Mouse (Mus musculus) neural tube, embryonic 11.5 days (tissue): Measurements from ENCODE around the gene Sell. TPM values are rescaled to one million over a fixed set of nuclear protein-coding genes. Genes with fewer than 3 reads are reported as not detected.
"Not testable (repeated sequence)": the region's sequence is repeated elsewhere in the genome, so short reads cannot be mapped to it uniquely, and the experiment has no call there.

Experiments used
- ATAC-seq: fragments of 200-750 bp; cut with Nextera tagmentation; 2 replicates; pipeline ENCODE4 v1.8.0; 2017; ENCODE audit warnings: moderate number of reproducible peaks, mild to moderate bottlenecking, moderate TSS enrichment, moderate library complexity; ENCODE audit not compliant: insufficient read depth, low FRiP score, low TSS enrichment
- DNase-seq: peaks from one replicate; pipeline ENCODE4 v3.0.0-alpha.2; 2015; ENCODE audit warnings: low spot score
- H3K27ac ChIP-seq: fragments of 300-500 bp; sonication (generic); 2 replicates; pipeline ENCODE4 v1.5.1; 2014; ENCODE audit warnings: low read depth, mild to moderate bottlenecking, low read length
- H3K27me3 ChIP-seq: fragments of 300-500 bp; sonication (generic); 2 replicates; pipeline ENCODE4 v1.6.1; 2014; ENCODE audit warnings: mild to moderate bottlenecking, low read length, mixed read lengths; ENCODE audit not compliant: control insufficient read depth, insufficient read depth
- H3K36me3 ChIP-seq: fragments of 300-500 bp; sonication (generic); 2 replicates; pipeline ENCODE4 v1.6.1; 2014; ENCODE audit warnings: mild to moderate bottlenecking, low read length, moderate library complexity, mixed read lengths; ENCODE audit not compliant: control insufficient read depth, insufficient read depth
- H3K4me1 ChIP-seq: fragments of 300-500 bp; sonication (generic); 2 replicates; pipeline ENCODE4 v1.6.1; 2014; ENCODE audit warnings: low read length, mixed read lengths; ENCODE audit not compliant: control insufficient read depth, insufficient read depth
- H3K4me2 ChIP-seq: fragments of 300-500 bp; sonication (generic); 2 replicates; pipeline ENCODE4 v1.6.1; 2014; ENCODE audit warnings: low read depth, mild to moderate bottlenecking, moderate library complexity
- H3K4me3 ChIP-seq: fragments of 300-500 bp; sonication (generic); 2 replicates; pipeline ENCODE4 v1.5.1; 2014; ENCODE audit warnings: low read depth, low read length
- H3K9ac ChIP-seq: fragments of 300-500 bp; sonication (generic); 2 replicates; pipeline ENCODE4 v1.6.1; 2014; ENCODE audit warnings: mild to moderate bottlenecking, low read length
- H3K9me3 ChIP-seq: fragments of 300-500 bp; sonication (generic); 2 replicates; pipeline ENCODE4 v1.6.1; 2016; ENCODE audit warnings: low read length; ENCODE audit not compliant: control insufficient read depth
- WGBS: fragments of 180-500 bp; shearing (Covaris S2); extraction: QIAGEN DNeasy Blood & Tissue Kit; methylation state at CpG from one replicate; pipeline ENCODE4 v1.1.7; 2014; 5-methylcytosine and 5-hydroxymethylcytosine counted together
- polyA plus RNA-seq: library from polyadenylated mRNA; unstranded; fragments of >200 nt; fragmentation: Nextera tagmentation; extraction: Ambion mirVana; gene quantifications from 2 replicates; pipeline ENCODE4 v1.2.1, GENCODE M21; 2014

The Sell gene
- not detected in 2 replicates for polyA plus RNA-seq

DNA sequence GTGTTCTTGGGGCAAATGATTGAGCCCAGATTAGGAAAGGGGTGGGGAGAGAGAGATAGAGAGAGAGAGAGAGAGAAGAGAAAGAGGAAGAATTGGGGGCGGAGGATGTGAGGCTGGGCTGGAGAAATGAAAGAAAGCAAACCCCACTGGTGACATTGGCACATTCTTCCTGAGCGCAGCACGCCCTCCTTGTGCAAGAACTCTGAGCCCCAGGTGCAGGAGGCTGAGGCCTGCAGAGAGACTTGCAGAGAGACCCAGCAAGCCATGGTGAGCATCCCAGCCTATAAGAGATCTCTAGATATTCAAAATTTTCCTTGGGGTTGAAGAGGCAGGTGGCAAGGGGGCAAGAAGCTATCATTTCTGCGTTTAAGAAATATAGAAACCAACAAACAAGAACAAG is at the start of gene Sell:
TSS of gene Sell (plus strand) at position 58 of the 400 bp plus-strand sequence.
- no peak for DNase-seq
- H3K27ac ChIP-seq = no peak within 1 kb of the TSS
- H3K9ac ChIP-seq = no peak within 1 kb of the TSS
- H3K9me3 ChIP-seq = no peaks in the 10 kb centered on the region
- no peaks in the 10 kb centered on the region for H3K4me1 ChIP-seq
- 87% methylated on average over 4 of the region's 4 CpGs for whole genome bisulfite sequencing
- no peak for ATAC-seq
- no peaks in the 10 kb centered on the region for H3K27me3 ChIP-seq
- H3K4me2 ChIP-seq = no peak within 1 kb of the TSS
- no peaks in the 10 kb centered on the region for H3K36me3 ChIP-seq
- H3K4me3 ChIP-seq = no peak within 1 kb of the TSS

DNA sequence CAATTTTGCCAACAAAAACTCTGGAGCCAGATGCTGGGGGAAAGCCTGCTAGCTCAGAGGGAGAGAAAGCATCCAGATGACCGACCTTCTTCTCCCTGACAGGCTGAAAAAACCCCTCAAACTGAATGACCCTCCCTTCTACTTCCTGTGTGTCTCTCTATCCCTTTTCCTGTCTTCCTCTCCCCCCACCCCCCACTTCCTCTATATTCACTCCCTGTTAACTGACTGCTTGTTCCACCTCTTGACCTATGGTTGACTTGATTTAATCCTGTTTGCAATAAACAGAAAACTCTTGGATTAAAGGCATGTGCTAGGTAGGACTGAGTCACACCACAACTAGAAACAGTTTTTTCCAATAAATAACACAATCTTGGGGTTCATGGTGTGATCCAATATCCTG is 47.2 kb upstream of the Sell start:
- Histone ChIP-seq H3K9me3 (no peaks in the 10 kb centered on the region), H3K27ac (no peak overlapping the region), H3K4me2 (no peak overlapping the region), H3K4me1 (no peaks in the 10 kb centered on the region), H3K36me3 (no peaks in the 10 kb centered on the region), H3K9ac (no peak overlapping the region), H3K27me3 (no peaks in the 10 kb centered on the region), H3K4me3 (no peak overlapping the region)
- ATAC-seq (no peak), DNase-seq (no peak)
- 91% methylated on average over 1 of the region's 1 CpGs for WGBS

DNA sequence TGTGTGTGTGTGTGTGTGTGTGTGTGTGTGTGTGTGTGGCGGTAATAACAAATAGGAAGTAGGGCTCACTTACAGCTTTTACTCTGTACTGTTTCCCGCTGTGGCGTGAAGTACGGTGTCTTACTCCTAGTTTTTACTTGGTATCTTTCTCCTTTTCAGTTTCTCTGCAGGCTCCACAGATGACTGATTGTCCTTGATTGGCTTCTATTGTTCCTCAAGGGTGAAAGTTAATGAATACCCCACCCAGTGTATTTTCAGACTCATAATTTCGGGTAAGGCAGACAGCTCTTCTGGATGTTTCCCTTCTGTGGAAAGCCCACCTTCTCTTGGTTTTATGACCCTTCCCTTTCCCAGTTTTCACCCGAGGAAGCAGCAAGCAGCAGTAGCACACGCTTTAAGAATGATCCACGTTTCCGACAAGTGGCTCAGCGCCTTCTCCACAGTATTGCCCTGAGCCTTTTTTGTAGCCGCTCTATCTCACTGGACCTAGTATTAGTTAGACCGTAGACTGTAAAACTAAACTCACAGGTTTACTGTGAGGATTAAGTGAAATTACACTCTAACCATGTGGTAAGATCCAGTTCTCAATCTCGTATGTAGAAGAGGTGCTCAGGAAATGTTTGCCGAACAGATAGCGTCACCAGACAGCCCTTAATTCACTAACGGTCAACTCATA is 43.4 kb upstream of the Sell start:
- H3K4me1 ChIP-seq = no peaks in the 10 kb centered on the region
- H3K4me3 ChIP-seq = no peak overlapping the region
- no peaks in the 10 kb centered on the region for H3K9me3 ChIP-seq
- H3K9ac ChIP-seq = no peak overlapping the region
- H3K36me3 ChIP-seq = no peaks in the 10 kb centered on the region
- WGBS = 83% methylated on average over 16 of the region's 16 CpGs
- no peak overlapping the region for H3K4me2 ChIP-seq
- ATAC-seq (no peak), DNase-seq (no peak)
- H3K27me3 ChIP-seq = no peaks in the 10 kb centered on the region
- H3K27ac ChIP-seq = no peak overlapping the region

DNA sequence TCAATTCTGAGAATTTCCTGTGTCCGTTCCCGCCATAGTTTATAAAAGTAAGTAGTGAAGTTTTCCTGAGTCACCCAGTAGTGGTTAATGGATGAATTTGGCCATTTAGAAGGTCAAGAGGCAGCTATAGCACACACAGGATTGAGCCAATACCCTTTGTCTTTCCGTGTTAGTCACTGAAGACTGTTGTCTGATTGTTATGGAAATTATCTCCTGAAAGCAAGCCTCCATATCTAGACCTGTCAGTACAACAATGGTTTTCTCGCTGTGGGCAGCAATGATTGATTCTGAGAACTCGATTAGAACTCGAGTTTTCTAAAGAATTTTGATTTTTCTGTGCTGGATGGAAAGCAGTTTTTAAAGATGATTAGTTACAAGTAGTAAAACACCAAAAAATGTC is 42.0 kb upstream of the Sell start:
- Histone ChIP-seq H3K27me3 (no peaks in the 10 kb centered on the region), H3K4me1 (no peaks in the 10 kb centered on the region), H3K4me3 (no peak overlapping the region), H3K9me3 (no peaks in the 10 kb centered on the region), H3K4me2 (no peak overlapping the region), H3K36me3 (no peaks in the 10 kb centered on the region), H3K9ac (no peak overlapping the region), H3K27ac (no peak overlapping the region)
- WGBS = 33% methylated on average over 6 of the region's 6 CpGs
- DNase-seq (no peak), ATAC-seq (no peak)

DNA sequence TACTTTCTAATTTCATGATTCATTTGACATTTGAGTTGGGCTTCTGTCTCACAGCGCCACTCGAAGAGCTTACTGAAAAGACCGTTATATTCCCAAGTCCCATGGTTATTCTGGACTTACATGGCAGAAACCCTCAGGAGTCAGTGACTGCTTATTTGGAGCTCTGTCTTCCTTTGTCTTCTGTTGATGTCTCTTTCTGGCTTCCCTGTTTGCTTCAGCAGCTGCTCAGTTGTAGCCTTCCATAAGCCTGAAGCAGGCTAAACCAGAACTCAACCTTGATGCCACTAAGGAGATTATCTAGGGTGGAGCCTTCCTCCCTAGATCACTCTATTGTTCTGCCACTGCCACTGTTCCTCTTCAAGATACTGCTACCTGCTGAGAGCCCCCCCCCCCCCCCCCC is 41.0 kb upstream of the Sell start:
- H3K36me3 ChIP-seq, H3K4me2 ChIP-seq, H3K9me3 ChIP-seq, H3K9ac ChIP-seq, H3K27me3 ChIP-seq, ATAC-seq, DNase-seq, H3K27ac ChIP-seq, H3K4me1 ChIP-seq, H3K4me3 ChIP-seq: not testable (repeated sequence)
- WGBS = 91% methylated on average over 3 of the region's 3 CpGs

DNA sequence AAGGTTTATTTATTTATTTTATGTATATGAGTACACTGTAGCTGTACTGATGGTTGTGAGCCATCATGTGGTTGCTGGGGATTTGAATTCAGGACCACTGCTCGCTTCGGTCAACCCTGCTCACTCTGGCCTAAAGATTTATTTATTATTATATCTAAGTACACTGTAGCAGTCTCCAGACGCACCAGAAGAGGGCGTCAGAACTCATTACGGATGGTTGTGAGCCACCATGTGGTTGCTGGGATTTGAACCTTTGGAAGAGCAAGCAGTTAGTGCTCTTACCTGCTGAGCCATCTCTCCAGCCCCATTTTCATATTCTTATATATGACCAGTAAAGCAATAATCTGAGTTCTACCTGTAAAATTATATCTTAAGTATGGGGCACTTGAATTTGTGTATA is 39.7 kb upstream of the Sell start:
- not testable (repeated sequence) for ATAC-seq, H3K4me2 ChIP-seq, H3K9me3 ChIP-seq, H3K36me3 ChIP-seq, H3K27ac ChIP-seq, DNase-seq, H3K4me1 ChIP-seq, H3K4me3 ChIP-seq, H3K27me3 ChIP-seq, H3K9ac ChIP-seq
- WGBS = 77% methylated on average over 5 of the region's 5 CpGs

DNA sequence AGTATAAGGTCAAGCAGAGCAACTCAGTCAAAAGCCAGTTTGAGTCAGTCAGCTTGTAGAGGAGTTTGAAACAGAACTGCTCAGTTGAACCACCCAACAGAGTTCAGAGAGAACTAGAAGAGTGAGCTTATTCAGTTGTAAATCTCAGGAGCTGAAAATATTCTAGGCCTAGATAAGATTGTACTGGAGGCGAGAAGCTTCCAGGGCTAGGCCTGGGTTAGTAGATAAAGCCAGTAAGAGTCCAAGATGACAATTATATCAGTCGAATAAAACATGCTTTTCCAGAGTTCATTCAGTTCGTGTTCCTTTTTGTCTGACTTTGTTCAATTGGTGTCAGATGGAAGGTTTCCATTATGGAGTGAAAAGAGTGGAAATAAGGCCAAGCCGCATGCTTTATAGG is 36.1 kb upstream of the Sell start:
- no peak for ATAC-seq
- Histone ChIP-seq H3K4me2 (no peak overlapping the region), H3K27me3 (no peaks in the 10 kb centered on the region), H3K9me3 (no peaks in the 10 kb centered on the region), H3K36me3 (no peaks in the 10 kb centered on the region), H3K4me1 (no peaks in the 10 kb centered on the region), H3K27ac (no peak overlapping the region), H3K9ac (no peak overlapping the region), H3K4me3 (no peak overlapping the region)
- WGBS = 88% methylated on average over 4 of the region's 4 CpGs
- DNase-seq = no peak

DNA sequence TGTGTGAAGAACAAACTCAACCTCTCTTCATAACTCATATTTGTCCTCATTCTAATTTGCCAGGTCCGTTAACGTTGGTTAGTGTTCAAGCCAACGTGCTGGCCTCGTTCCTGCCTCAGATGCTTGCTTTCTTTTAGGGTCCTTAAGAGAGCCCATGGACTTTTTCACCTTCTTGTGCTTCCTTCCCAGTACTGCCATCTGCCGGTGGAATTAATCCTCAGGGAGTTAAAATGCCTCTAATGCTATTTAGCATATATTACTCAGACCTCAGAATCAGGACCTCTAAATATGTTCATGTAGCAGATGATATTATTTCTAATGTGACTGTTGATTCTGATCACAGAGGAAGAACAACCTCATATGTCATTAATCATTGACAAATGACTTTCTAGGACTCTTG is 34.4 kb upstream of the Sell start:
- WGBS = 58% methylated on average over 5 of the region's 5 CpGs
- no peak overlapping the region for H3K4me3 ChIP-seq
- H3K36me3 ChIP-seq = no peaks in the 10 kb centered on the region
- no peak for DNase-seq
- no peak overlapping the region for H3K27ac ChIP-seq
- no peaks in the 10 kb centered on the region for H3K27me3 ChIP-seq
- H3K4me1 ChIP-seq = no peaks in the 10 kb centered on the region
- no peak overlapping the region for H3K9ac ChIP-seq
- ATAC-seq = no peak
- H3K4me2 ChIP-seq = no peak overlapping the region
- H3K9me3 ChIP-seq = no peaks in the 10 kb centered on the region

DNA sequence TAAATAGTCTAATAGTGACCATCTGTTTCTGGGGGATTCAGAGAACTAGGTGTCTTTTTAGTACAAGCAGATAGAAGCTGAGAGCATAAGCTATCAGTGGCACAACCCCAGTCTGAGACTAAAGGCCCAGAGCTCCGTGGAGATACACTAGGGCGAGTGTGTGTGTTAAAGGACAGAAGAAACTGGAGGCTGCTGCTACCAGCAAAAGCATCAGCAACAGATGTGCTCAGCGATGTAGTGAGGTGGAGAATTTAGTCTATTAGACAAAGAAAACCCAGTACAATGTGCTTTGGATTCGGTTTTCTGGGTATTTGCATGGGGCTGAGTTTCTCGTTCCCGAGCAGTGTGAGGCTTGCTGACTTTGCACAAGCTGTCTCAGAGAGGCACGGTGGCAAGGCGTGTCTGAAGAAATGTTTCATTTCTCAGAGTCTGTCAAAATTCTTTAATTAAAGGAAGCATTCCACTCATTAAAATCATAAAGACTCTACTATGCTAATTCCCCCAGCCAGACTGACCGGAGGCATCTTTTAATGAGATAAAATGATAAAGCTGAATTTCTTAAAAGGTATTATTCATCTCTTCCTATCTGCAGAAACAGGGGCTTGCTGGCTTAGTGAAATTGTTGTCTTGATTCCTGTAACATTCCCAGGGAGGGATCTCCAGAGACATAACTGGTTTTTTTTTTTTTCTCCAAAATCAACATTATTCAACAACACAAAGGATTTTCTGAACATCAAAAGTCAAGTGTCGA is 21.2 kb upstream of the Sell start:
- Histone ChIP-seq H3K4me1 (no peaks in the 10 kb centered on the region), H3K27me3 (no peaks in the 10 kb centered on the region), H3K9me3 (no peaks in the 10 kb centered on the region), H3K27ac (no peak overlapping the region), H3K9ac (no peak overlapping the region), H3K4me2 (no peak overlapping the region), H3K36me3 (no peaks in the 10 kb centered on the region), H3K4me3 (no peak overlapping the region)
- DNase-seq = no peak
- 83% methylated on average over 10 of the region's 10 CpGs for WGBS
- no peak for ATAC-seq
